Mouse (Mus musculus) intestine, embryonic 16.5 days (tissue): Measurements from ENCODE around the gene Pik3r2. TPM values are rescaled to one million over a fixed set of nuclear protein-coding genes. Genes with fewer than 3 reads are reported as not detected.

Source experiments
- ATAC-seq: fragments of 200-750 bp; cut with Nextera tagmentation; 2 replicates; pipeline ENCODE4 v1.8.0; 2017; ENCODE audit warnings: moderate TSS enrichment, moderate library complexity
- H3K27ac ChIP-seq: fragments of 300-500 bp; sonication (generic); 2 replicates; pipeline ENCODE4 v1.5.1; 2014; ENCODE audit warnings: mild to moderate bottlenecking, low read length
- H3K27me3 ChIP-seq: fragments of 300-500 bp; sonication (generic); replicated peaks from 2 replicates; pipeline ENCODE4 v1.6.1; 2014; ENCODE audit warnings: low read length, control low read depth, mixed read lengths; ENCODE audit not compliant: control insufficient read depth, insufficient read depth
- H3K36me3 ChIP-seq: fragments of 300-500 bp; sonication (generic); 2 replicates; pipeline ENCODE4 v1.6.1; 2014; ENCODE audit warnings: low read length, control low read depth; ENCODE audit not compliant: control insufficient read depth, insufficient read depth
- H3K4me1 ChIP-seq: fragments of 300-500 bp; sonication (generic); 2 replicates; pipeline ENCODE4 v1.6.1; 2014; ENCODE audit warnings: low read length, control low read depth, mixed read lengths; ENCODE audit not compliant: control insufficient read depth, insufficient read depth
- H3K4me2 ChIP-seq: fragments of 300-500 bp; sonication (generic); 2 replicates; pipeline ENCODE4 v1.6.1; 2014; ENCODE audit warnings: low read depth, low read length, control low read depth
- H3K4me3 ChIP-seq: fragments of 300-500 bp; sonication (generic); 2 replicates; pipeline ENCODE4 v1.5.1; 2014; ENCODE audit warnings: mild to moderate bottlenecking, low read length
- H3K9ac ChIP-seq: fragments of 300-500 bp; sonication (generic); 2 replicates; pipeline ENCODE4 v1.6.1; 2014; ENCODE audit warnings: low read depth, low read length
- H3K9me3 ChIP-seq: fragments of 300-500 bp; sonication (generic); 2 replicates; pipeline ENCODE4 v1.6.1; 2016; ENCODE audit warnings: low read length, control low read depth; ENCODE audit not compliant: control insufficient read depth
- WGBS: fragments of 180-500 bp; shearing (Covaris S2); extraction: QIAGEN DNeasy Blood & Tissue Kit; methylation state at CpG from one replicate; pipeline ENCODE4 v1.1.7; 2014; 5-methylcytosine and 5-hydroxymethylcytosine counted together
- polyA plus RNA-seq: library from polyadenylated mRNA; unstranded; fragments of >200 nt; fragmentation: Nextera tagmentation; extraction: Ambion mirVana; gene quantifications from 2 replicates; pipeline ENCODE4 v1.2.1, GENCODE M21; 2015

Gene Pik3r2
- polyA plus RNA-seq, 1 experiment from 2014 or later, result 63.7 TPM

DNA sequence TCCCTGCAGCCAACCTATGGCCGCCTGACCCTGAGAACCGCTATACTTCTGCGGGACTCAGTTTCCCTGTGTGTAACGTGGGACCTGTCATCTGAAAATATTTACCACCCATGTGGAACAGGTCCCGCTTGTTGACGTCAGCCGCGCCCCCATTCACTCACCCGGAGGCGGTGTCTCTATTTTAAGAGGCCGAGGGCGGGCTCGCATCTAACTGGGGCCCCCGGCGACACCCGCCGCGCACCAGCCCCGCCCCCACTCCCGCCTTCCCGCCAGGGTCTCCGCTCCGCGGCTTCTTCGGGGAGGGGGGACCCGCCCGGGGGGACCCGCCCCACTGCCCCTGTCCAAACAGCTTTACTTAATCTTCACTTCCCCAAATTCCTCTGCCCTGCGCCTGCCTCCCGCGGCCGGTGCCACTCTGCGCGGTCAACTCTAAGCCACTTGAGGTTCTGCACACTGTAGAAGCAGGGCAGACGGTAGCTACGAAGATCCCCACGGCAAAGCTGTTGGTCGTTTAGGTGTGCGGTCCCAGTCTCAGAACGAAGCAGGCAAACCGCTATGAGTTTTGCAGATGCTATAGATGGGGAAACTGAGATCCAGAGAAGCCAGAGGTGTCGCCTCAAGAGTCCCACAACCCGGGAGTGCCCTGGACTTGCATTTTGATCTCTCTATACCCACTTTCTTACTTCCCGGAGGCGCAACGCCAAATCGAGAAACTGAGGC is 27.4 kb upstream of the Pik3r2 start:
- peak overlapping the region; percentile 95 for H3K4me2 ChIP-seq
- H3K27ac ChIP-seq, result 0 out of 2 replicates have a peak overlapping the region, but pooled peaks have one; percentile 23
- no peak for ATAC-seq
- H3K4me3 ChIP-seq, result peak overlapping the region; percentile 60
- peaks cover 18% of the 10 kb centered on the region for H3K4me1 ChIP-seq
- H3K36me3 ChIP-seq, result no peaks in the 10 kb centered on the region
- 1% methylated on average over 47 of the region's 47 CpGs for WGBS
- H3K9ac ChIP-seq, result peak overlapping the region; percentile 65
- H3K27me3 ChIP-seq, result peaks cover 7% of the 10 kb centered on the region
- no peaks in the 10 kb centered on the region for H3K9me3 ChIP-seq

DNA sequence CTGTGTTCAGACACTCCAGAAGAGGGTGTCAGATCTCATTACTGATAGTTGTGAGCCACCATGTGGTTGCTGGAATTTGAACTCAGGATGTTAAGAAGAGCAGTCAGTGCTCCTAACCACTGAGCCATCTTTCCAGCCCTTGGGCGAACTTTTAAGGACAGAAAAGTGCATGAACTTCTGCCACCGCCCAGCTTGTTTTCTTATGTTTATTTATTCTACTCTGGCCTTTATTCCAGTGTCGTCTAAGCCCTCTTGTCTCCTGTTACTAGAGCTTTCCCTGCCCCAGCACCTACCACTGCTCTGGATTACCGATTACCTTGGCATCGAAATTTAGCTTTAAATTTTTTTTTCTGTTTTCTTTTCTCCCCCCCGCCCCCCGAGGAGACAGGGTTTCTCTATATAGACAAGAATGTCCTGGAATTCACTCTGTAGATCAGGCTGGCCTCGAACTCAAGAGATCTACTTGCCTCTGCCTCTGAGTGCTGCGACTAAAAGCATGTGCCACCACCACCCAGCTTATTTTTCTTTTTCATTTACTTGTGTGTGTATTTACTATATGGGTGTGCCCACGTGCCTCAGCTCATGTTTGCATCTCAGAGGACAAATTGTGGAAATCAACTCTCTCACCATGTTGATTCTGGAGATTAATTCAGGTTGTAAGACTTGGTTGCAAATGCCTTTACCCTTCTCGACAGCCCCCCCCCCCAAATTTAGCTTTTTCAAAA is 26.4 kb upstream of the Pik3r2 start:
- Histone ChIP-seq H3K4me3 (no peak overlapping the region), H3K36me3 (no peaks in the 10 kb centered on the region), H3K9ac (no peak overlapping the region), H3K4me2 (no peak overlapping the region), H3K9me3 (no peaks in the 10 kb centered on the region), H3K4me1 (peaks cover 27% of the 10 kb centered on the region), H3K27me3 (peaks cover 9% of the 10 kb centered on the region), H3K27ac (no peak overlapping the region)
- no peak for ATAC-seq
- 64% methylated on average over 11 of the region's 11 CpGs for WGBS

DNA sequence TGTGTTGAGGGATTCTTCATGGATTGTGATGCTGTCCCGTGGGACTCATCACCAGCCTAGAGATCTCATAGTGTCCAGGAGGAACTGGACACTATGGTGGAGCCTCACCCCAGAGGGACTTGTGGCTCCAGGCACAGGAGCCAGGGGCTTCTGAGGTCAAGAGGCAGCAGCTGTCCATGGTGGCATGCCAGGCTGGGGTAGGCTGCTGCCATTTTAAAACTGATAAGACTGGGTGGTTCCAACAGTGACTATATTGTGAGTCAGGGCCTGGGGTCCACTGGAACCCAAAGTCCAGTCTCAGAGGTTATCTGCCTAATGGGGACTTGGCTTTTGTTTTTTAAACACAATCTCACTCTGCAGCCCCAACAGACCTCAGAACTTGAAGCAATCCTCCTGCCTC is 25.3 kb upstream of the Pik3r2 start:
- no peak for ATAC-seq
- peaks cover 30% of the 10 kb centered on the region for H3K4me1 ChIP-seq
- WGBS, result 84% methylated on average over 1 of the region's 1 CpGs
- no peak overlapping the region for H3K9ac ChIP-seq
- H3K36me3 ChIP-seq, result no peaks in the 10 kb centered on the region
- H3K27ac ChIP-seq, result no peak overlapping the region
- no peaks in the 10 kb centered on the region for H3K9me3 ChIP-seq
- H3K4me2 ChIP-seq, result no peak overlapping the region
- no peak overlapping the region for H3K4me3 ChIP-seq
- peaks cover 9% of the 10 kb centered on the region for H3K27me3 ChIP-seq

DNA sequence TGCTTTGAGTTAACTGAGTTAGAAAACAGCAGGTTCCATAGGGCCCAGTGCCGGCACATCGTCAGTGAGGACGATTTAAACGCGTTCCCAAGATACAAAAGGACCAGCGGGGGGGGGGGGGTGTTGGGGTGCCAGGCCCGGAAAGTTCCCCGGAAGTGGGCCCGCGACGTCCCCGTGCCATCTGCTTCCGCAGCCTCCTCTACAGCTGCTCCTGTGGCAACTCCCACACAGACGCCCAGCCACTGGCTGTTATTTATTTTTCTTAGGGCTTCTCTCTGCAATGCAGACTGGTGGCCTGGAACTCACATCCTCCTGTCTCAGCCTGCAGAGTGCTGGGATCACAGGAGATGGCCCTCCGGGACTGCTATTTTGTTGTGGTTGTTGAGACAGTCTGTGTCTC is 24.6 kb upstream of the Pik3r2 start:
- WGBS, result 25% methylated on average over 15 of the region's 15 CpGs
- no peak overlapping the region for H3K9ac ChIP-seq
- H3K27ac ChIP-seq, result no peak overlapping the region
- peaks cover 9% of the 10 kb centered on the region for H3K27me3 ChIP-seq
- H3K4me3 ChIP-seq, result no peak overlapping the region
- H3K36me3 ChIP-seq, result no peaks in the 10 kb centered on the region
- no peak overlapping the region for H3K4me2 ChIP-seq
- peaks cover 30% of the 10 kb centered on the region for H3K4me1 ChIP-seq
- no peaks in the 10 kb centered on the region for H3K9me3 ChIP-seq
- no peak for ATAC-seq

- 63% methylated on average over 10 of the region's 10 CpGs for WGBS
- no peak overlapping the region for H3K4me2 ChIP-seq
- no peaks in the 10 kb centered on the region for H3K9me3 ChIP-seq
- H3K9ac ChIP-seq, result no peak overlapping the region
- H3K27me3 ChIP-seq, result peaks cover 9% of the 10 kb centered on the region
- peaks cover 32% of the 10 kb centered on the region for H3K4me1 ChIP-seq
- no peak overlapping the region for H3K27ac ChIP-seq
- H3K36me3 ChIP-seq, result no peaks in the 10 kb centered on the region
- no peak overlapping the region for H3K4me3 ChIP-seq
- no peak for ATAC-seq
These were observed 24.1 kb upstream of the Pik3r2 start for GRCm38 (mm10) chr8:70800648-70801047.

DNA sequence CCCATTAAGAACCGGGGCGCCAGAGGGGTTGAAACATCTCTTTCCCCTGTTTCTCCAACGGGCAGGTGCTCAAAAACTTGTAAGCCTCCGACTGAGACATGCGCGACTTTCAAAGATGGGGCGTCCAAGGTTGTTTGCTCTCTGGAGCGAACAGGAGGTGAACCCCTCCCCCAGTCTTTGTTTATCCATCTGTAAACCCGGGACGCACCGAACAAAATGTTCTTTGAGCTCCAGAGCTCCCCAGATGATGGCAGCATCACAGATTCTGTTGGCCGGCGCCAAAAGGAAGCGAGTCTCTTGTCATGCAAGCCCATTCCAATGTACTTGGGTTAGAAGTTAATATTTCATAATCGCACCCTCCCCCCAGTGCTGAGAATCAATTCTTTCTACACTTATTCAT is 21.8 kb upstream of the Pik3r2 start:
- Histone ChIP-seq H3K9me3 (no peaks in the 10 kb centered on the region), H3K27me3 (0 out of 2 replicates have a peak, but pooled peaks cover 2% of the 10 kb centered on the region), H3K27ac (peak overlapping the region; percentile 92), H3K4me3 (peak overlapping the region; percentile 70), H3K36me3 (no peaks in the 10 kb centered on the region), H3K9ac (peak overlapping the region; percentile 89), H3K4me2 (peak overlapping the region; percentile 93), H3K4me1 (peaks cover 32% of the 10 kb centered on the region)
- 11% methylated on average over 15 of the region's 15 CpGs for WGBS
- no peak for ATAC-seq

DNA sequence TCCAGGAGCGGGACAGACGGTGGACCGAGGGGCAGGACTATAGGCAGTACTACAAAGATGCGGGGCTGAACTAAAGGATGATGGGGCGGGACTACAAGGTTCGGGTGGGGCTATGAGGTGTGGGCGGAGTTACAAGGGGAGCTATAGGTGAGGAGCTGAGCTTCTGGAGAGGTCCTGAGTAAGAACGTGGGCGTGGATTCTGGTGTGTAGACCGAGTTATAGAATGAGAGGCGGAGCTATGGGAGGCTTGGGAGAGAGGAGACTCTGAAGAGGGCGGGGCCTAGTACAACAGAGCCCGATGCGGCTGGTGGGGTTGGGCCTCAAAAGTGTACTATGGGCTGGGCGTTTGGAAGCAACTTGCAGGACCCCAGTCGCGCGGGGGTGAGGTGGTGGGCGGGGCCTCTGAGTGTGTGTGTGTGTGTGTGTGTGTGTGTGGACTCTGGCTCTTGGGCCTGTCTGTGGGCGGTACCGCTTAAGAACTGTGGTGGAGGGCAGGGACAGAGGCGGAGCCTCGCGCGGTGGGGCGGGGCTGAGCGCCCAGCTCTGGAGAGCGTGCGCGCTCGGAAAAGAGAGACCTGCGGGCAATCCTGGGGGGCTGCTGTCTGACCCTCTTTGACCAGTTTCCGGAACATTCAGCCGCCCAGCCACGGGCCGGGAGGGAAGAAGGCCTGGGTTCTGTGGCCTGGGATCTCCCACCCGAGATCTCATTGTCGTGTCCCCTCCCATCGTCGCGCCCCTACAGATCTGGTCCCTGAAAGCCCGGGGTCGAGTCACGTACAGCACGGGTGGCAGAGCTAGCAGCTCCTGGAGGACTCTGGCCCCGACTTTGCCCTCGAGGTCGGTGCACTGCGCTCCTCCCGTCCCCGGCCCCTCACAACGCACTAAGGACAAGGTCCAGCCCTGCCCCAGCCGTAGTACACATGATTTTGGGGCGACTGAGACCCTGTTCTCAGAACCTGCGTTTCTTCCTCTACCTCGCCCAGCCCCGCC is 20.9 kb upstream of the Pik3r2 start:
- peak; percentile 85 for ATAC-seq
- Histone ChIP-seq H3K4me3 (peak overlapping the region; percentile 70), H3K27me3 (0 out of 2 replicates have a peak, but pooled peaks cover 2% of the 10 kb centered on the region), H3K4me2 (peak overlapping the region; percentile 93), H3K9me3 (no peaks in the 10 kb centered on the region), H3K27ac (peak overlapping the region; percentile 92), H3K4me1 (peaks cover 37% of the 10 kb centered on the region), H3K9ac (peak overlapping the region; percentile 89), H3K36me3 (no peaks in the 10 kb centered on the region)
- WGBS, result 1% methylated on average over 57 of the region's 57 CpGs

DNA sequence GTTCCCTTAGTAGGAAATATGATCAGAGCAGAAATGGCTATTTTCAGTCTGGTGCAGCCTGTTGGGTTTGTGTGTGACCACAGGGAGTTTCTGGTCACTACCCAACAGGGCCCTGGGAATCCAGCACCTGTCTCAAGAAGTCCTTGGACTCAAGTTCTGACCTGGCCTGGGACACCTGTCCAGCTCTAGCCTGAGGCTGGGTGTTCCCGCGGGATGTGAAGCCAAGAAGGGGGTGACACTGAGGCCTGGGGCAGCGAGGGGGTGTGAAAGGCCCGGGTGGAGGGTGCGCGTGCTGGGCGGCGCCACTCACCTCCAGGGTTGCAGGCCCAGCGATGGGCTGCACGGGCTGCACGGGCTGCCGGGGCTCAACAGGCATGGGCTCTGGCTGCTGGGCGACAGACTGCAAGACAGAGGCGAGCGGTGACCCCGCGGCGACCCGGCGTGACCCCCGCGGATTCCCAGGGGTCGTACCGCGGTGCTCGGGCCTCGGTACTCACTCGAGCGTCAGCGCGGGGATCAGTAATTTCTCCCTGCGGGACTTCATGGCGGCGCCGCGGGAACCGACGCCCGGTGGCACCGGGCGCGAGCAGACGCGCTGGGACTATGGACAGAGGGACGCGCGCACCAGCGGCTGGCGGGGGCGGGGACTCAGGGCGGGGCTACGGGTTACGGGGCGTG is 20.0 kb upstream of the Pik3r2 start:
- H3K36me3 ChIP-seq, result no peaks in the 10 kb centered on the region
- no peaks in the 10 kb centered on the region for H3K9me3 ChIP-seq
- peaks cover 40% of the 10 kb centered on the region for H3K4me1 ChIP-seq
- H3K27ac ChIP-seq, result peak overlapping the region; percentile 75
- 0 out of 2 replicates have a peak, but pooled peaks cover 2% of the 10 kb centered on the region for H3K27me3 ChIP-seq
- 1% methylated on average over 52 of the region's 54 CpGs for WGBS
- ATAC-seq, result 0 out of 2 replicates have a peak, but pooled peaks have one; percentile 0
- peak overlapping the region; percentile 70 for H3K4me3 ChIP-seq
- peak overlapping the region; percentile 93 for H3K4me2 ChIP-seq
- peak overlapping the region; percentile 89 for H3K9ac ChIP-seq
